ENCODE assay signal across 27 mouse cellular contexts in the genomic region with DNA sequence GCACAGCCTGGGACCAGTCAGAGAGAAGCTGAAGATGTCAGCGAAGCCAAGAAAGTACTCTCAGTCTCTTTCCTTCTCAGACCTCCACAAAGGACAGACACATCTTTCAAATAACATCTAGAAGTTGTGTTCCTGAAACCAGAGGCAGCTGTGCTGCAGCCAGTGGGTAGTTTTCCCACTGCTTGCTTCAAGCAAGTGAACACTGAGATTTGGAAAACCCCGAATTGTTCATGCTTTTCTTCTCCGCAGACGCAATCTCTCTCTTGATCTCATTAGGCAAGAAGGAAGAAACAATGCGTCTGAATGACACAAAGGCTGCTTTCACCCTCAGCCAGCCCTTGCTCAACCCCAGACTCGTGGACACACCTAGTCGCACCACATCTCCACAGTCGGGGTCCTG.
"Had no signal": no experiment of that assay in that cellular context is flagged by ENCODE, and none has a peak within 500 bp of the region (broad histone marks: within the 10 kb centered on the region; RNA-seq: fewer than 3 reads in every experiment).

No protein-coding gene starts in this region.

- H3K27ac ChIP-seq: heart, adult 2 months; heart, embryonic 10.5 days; hindbrain, embryonic 10.5 days; hindbrain, embryonic 12.5 days; hindbrain, embryonic 14.5 days; intestine, embryonic 15.5 days; limb, embryonic 13.5 days; limb, embryonic 15.5 days; liver, embryonic 12.5 days; liver, embryonic 14.5 days had no signal

- ATAC-seq: hindbrain, embryonic 16.5 days; inflammation-experienced regulatory T-cells, adult 6 months; intestine, embryonic 15.5 days; intestine, postnatal 0 days; liver, embryonic 12.5 days had no signal

- H3K4me3 ChIP-seq: heart, adult 2 months; heart, embryonic 10.5 days; heart, embryonic 12.5 days; hindbrain, embryonic 10.5 days; hindbrain, embryonic 12.5 days; intestine, embryonic 15.5 days; limb, embryonic 13.5 days; limb, embryonic 15.5 days; liver, embryonic 12.5 days had no signal

- DNase-seq: gastrocnemius, postnatal 14 days; gastrocnemius, postnatal 36 days; heart, adult 11 months; heart, adult 2 months; heart, postnatal 10 days; heart, postnatal 4 days; kidney, adult 18-20 months; kidney, adult 8-10 months; kidney, postnatal 10 days; kidney, postnatal 25 days; kidney, postnatal 4 days; layer of hippocampus, adult 9-11 months; layer of hippocampus, postnatal 36 days; left cerebral cortex, postnatal 4 days had no signal

- H3K9ac ChIP-seq: heart, embryonic 12.5 days; hindbrain, embryonic 12.5 days; hindbrain, embryonic 14.5 days; intestine, embryonic 15.5 days; limb, embryonic 13.5 days; limb, embryonic 15.5 days; liver, embryonic 12.5 days; liver, embryonic 14.5 days had no signal

- H3K27me3 ChIP-seq: heart, embryonic 12.5 days; hindbrain, embryonic 12.5 days; intestine, embryonic 15.5 days; limb, embryonic 13.5 days; limb, embryonic 15.5 days; liver, embryonic 12.5 days had no signal

- H3K9me3 ChIP-seq: heart, embryonic 10.5 days; heart, embryonic 12.5 days; hindbrain, embryonic 10.5 days; hindbrain, embryonic 12.5 days; intestine, embryonic 15.5 days; limb, embryonic 13.5 days; limb, embryonic 15.5 days; liver, embryonic 12.5 days had no signal

- H3K4me2 ChIP-seq: heart, embryonic 12.5 days; hindbrain, embryonic 12.5 days; hindbrain, embryonic 14.5 days; intestine, embryonic 15.5 days; limb, embryonic 13.5 days; limb, embryonic 15.5 days; liver, embryonic 12.5 days had no signal
